Mouse (Mus musculus) CH12.LX (cell line): ENCODE data around the gene Dnaaf5.

Experiments used
- CTCF ChIP-seq, 2 experiments: IDR thresholded peaks in 1 of 2; conservative IDR thresholded peaks in 1 of 2; 2 replicates each; pipeline ENCODE4 v1.5.1; 2011 to 2012; ENCODE audit warnings: low read depth in 2 of 2, low read length in 2 of 2, improper control_type of control experiment in 1 of 2, inconsistent platforms in 1 of 2, mild to moderate bottlenecking in 1 of 2, moderate library complexity in 1 of 2
- EP300 ChIP-seq: IDR thresholded peaks from 2 replicates; pipeline ENCODE4 v1.6.1; 2011; ENCODE audit warnings: low read length, improper control_type of control experiment
- GABPA ChIP-seq: IDR thresholded peaks from 2 replicates; pipeline ENCODE4 v1.6.1; 2012; ENCODE audit warnings: low read depth, low read length, improper control_type of control experiment, inconsistent platforms; ENCODE audit not compliant: insufficient replicate concordance
- HCFC1 ChIP-seq: IDR thresholded peaks from 2 replicates; pipeline ENCODE4 v1.6.1; 2012; ENCODE audit warnings: low read depth, mild to moderate bottlenecking, inconsistent platforms, low read length, improper control_type of control experiment
- MAFK ChIP-seq: IDR thresholded peaks from 2 replicates; pipeline ENCODE4 v1.6.1; 2011; ENCODE audit warnings: low read length, improper control_type of control experiment; ENCODE audit not compliant: insufficient replicate concordance
- MAX ChIP-seq: IDR thresholded peaks from 2 replicates; pipeline ENCODE4 v1.6.1; 2011; ENCODE audit warnings: low read length, improper control_type of control experiment
- MXI1 ChIP-seq: IDR thresholded peaks from 2 replicates; pipeline ENCODE4 v1.6.1; 2011; ENCODE audit warnings: mild to moderate bottlenecking, low read depth, low read length, improper control_type of control experiment
- NELFE ChIP-seq: IDR thresholded peaks from 2 replicates; pipeline ENCODE4 v1.6.1; 2011; ENCODE audit warnings: low read depth, low read length, improper control_type of control experiment
- POLR2A ChIP-seq: IDR thresholded peaks from 2 replicates; pipeline ENCODE4 v1.6.1; 2011; ENCODE audit warnings: low read depth, mild to moderate bottlenecking, improper control_type of control experiment, low read length
- SMC3 ChIP-seq: IDR thresholded peaks from 2 replicates; pipeline ENCODE4 v1.6.1; 2011; ENCODE audit warnings: low read depth, low read length, improper control_type of control experiment
- TBP ChIP-seq: conservative IDR thresholded peaks from 2 replicates; pipeline ENCODE4 v1.6.1; 2011; ENCODE audit warnings: low read depth, low read length, improper control_type of control experiment
- ZC3H11A ChIP-seq: IDR thresholded peaks from 2 replicates; pipeline ENCODE4 v1.6.1; 2012; ENCODE audit warnings: low read depth, mild to moderate bottlenecking, inconsistent platforms, low read length, improper control_type of control experiment
- ZMIZ1 ChIP-seq: IDR thresholded peaks from 2 replicates; pipeline ENCODE4 v1.6.1; 2012; ENCODE audit warnings: low read depth, mild to moderate bottlenecking, inconsistent platforms, low read length, improper control_type of control experiment

GRCm38 (mm10) chr5:139198779-139199178 lies 48.8 kb downstream of the Dnaaf5 start:
- no peak for TF ChIP-seq GABPA
- TF ChIP-seq EP300, result no peak
- no peak for TF ChIP-seq CTCF (conservative IDR thresholded peaks at IDR 0.05 in 1 of 2, IDR thresholded peaks at IDR 0.05 in 1 of 2; ENCODE audit: low read depth in 2 of 2, low read length in 2 of 2)
- no peak for TF ChIP-seq MXI1
- no peak for TF ChIP-seq ZMIZ1
- no peak for TF ChIP-seq POLR2A
- TF ChIP-seq HCFC1, result no peak
- no peak for TF ChIP-seq NELFE
- TF ChIP-seq ZC3H11A, result no peak
- no peak for TF ChIP-seq SMC3
- no peak for TF ChIP-seq MAFK
- TF ChIP-seq MAX, result no peak
- TF ChIP-seq TBP, result no peak
